Mouse (Mus musculus): Measurements from ENCODE around the gene Sos2. TPM values are rescaled to one million over a fixed set of nuclear protein-coding genes. Genes with fewer than 3 reads are reported as not detected.
"Not testable (repeated sequence)": the region's sequence is repeated elsewhere in the genome, so short reads cannot be mapped to it uniquely, and the experiment has no call there.

Sos2 gene
- polyA plus RNA-seq, 2 experiments from 2014 or later: 13.7 to 16.9 TPM

GRCm38 (mm10) chr12:69674576-69675537 lies 6.8 kb downstream of the Sos2 start:
- no peak for ATAC-seq

GRCm38 (mm10) chr12:69674176-69674575 lies 7.5 kb downstream of the Sos2 start:
- ATAC-seq: no peak

DNA sequence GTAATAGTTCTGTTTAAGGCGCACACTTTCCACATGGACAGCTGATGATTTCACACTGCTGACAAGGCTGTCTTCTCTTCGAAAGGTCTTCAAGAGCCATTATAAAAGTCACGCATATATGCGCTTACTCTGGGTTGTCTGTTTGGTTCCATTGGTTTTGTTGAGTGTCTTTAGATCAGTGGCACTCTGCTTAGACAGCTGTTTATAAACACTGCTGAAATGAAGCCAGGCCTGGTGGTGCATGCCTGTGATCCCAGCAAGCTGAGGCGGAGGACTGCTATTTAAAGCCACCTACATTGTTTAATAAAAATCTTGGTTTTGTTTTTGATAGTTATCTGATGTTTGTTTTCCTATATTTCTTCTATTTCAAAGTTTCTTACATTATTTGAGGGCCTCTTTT lies 14.9 kb downstream of the Sos2 start:
- no peak for ATAC-seq

DNA sequence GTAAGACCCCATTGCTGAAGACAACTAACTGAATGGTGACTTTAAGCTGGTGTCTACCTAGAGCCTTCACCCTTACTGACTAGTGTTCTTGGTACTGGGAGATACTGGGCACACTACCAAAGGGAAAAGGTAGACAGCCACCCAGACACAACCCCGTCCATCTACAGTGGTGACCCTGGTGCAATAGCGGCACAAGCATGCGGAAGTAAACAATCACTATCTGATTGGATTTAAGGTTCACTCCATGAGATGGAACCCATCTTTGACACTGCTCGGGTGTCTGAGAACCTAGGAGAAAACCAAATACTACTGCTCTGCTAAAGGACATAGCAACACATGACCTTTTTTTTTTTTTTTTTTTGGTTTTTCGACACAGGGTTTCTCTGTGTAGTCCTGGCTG lies 20.0 kb downstream of the Sos2 start:
- ATAC-seq: no peak

GRCm38 (mm10) chr12:69653973-69654372 lies 27.7 kb downstream of the Sos2 start:
- peak; percentile 11 for ATAC-seq

GRCm38 (mm10) chr12:69649511-69649910 lies 32.1 kb downstream of the Sos2 start:
- ATAC-seq: no peak

- no peak for ATAC-seq
These were observed 35.6 kb downstream of the Sos2 start for GRCm38 (mm10) chr12:69645821-69646616.

GRCm38 (mm10) chr12:69644877-69645276 lies 36.8 kb downstream of the Sos2 start:
- ATAC-seq: no peak

DNA sequence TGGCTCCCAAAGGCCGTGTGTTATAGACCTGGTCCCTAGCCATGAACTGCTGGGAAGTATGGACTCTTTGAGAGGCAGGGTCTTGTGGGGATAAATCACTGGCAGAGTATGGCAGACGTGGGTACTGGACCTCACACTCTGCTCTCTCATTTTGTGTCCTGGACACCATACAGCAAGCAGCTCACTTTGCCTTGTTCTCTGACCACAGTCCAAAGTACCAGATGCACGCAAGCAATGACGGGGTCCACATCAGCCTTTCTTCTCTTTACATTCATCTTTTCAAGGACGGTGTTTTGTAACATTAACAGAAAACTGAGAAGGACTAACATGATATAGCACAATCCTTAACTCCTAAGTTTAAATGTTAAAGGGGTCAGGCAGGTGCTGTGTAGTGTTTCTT lies 38.8 kb downstream of the Sos2 start:
- ATAC-seq: no peak

DNA sequence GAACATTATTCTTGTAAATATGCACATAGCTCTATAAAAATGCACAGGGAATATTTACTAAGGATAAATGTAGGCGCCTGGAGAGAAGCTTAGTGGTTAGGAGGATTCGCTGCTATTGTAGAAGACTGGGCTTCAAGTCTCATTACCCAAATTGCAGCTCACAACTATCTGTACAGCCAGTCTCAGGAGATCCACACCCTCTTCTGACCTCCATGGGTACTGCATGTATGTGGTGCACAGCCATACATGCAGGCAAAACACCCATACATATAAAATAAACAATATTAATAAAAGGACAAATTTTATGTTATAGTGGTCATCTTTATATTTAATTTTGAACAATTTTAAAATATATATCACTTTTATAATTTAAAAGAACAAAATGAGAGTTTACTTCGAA lies 46.9 kb downstream of the Sos2 start:
- ATAC-seq: peak; percentile 62

DNA sequence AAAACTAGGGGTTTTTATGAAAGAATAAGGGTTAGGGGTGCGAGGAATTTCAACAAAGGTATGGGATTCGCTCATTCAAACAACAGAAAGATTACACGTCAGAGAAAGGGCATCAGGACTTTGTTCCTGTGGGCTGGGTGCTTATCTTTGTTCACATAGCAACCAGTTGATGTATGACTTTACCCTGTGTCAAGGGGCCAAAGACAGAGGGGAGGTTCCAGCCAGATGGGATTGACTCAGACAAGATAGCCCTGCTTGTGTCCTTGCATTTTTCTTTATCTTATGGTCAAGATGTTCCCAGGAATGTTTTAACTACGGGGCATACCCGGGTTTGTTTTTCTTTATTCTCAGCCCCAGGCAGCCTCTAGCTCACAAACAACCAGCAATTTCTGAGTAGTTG lies 63.1 kb downstream of the Sos2 start:
- not testable (repeated sequence) for ATAC-seq

- ATAC-seq: no peak
These were observed 77.3 kb downstream of the Sos2 start for GRCm38 (mm10) chr12:69604367-69604766.

- no peak for ATAC-seq
These were observed 84.2 kb downstream of the Sos2 start for GRCm38 (mm10) chr12:69597446-69597845.

- ATAC-seq: no peak
These were observed 88.5 kb downstream of the Sos2 start for GRCm38 (mm10) chr12:69593130-69593529.

DNA sequence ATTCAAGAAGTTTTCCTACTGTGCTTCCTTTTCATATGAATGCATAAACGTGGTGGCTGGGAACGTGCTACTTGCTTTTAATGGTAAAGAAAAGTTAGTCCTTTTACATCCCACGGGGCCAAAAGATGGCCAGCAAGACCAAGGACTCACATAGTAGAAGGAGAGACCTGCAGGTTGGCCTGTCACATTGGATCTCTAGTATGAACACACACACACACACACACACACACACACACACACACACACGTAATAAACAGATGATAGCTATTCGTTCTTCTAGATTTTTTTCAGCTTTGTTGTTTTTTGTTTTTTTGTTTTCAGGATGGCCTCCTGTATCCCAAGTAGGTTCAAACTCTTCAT lies 98.4 kb downstream of the Sos2 start:
- no peak for ATAC-seq

- ATAC-seq: peak; percentile 96
These were observed 98.9 kb downstream of the Sos2 start, which contains the start of gene Vcpkmt for GRCm38 (mm10) chr12:69582613-69583269. TSS of gene Vcpkmt (minus strand) at chr12:69583028.

GRCm38 (mm10) chr12:69582216-69582612 lies 99.4 kb downstream of the Sos2 start:
- peak; percentile 2 for ATAC-seq

DNA sequence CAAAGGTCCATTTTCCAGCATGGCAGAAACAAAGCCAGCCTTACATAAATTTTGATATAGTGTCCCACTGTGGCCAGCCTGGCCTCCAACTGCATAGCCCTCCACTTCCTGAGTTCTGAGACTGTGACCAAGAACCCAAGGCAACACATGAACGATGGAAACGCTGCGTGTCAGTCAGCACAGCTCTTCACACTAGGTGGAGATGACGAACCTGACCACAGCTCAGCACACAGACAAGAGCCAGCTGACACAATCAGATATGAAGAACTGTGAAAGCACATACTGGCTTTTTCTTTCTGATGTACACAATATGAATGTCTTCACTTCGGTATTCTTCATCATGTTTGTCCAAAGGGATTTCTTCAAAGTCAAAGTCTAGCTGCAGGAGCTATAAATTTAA lies 102.0 kb downstream of the Sos2 start:
- ATAC-seq: no peak

GRCm38 (mm10) chr12:69576120-69576627 lies 105.5 kb downstream of the Sos2 start:
- no peak for ATAC-seq

DNA sequence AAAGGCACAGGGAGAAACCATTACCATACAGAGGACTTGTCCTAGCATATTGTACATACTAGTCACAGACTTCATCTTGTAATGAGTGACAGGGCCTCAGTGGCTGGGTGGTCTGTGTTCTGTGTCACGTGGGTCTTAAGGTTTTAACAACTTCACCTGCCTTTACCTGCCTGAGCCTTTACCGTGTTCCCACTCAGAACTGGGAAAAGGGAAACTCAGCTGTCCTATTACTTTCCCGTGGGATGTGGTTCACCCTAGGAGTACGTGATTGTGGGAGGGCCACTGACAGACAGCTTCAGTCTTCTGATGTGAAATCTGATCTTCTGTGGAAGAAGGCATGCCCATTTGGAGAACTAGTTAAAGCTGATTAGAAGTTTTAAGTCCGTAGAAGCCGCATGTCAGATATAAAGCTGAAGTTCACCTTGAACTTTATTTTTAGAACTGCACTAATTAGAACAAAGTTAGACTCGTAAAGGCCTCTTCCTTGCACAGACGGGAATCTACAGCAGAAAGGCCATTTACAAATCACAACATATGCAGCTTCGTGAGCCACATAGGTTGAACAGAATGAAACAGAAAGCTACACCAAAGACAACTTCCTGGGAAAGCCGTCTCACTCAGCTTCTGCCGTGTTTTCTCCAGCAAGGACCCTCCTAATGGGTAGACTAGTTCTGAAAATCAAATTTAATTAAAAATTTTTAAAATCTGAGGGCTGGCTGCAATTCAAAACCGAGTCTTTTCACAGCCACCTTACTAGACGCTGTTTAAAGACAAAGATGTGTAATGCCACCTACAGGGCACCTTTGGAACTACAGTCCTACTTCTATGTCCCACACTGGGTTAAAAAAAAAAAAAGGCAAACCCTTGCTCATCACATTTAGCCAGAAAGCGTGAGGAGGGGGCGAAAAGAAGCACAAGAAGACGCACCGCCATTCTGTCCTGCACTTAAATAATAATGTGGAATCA lies 107.5 kb downstream of the Sos2 start:
- ATAC-seq: peak; percentile 90

- ATAC-seq: no peak
These were observed 108.4 kb downstream of the Sos2 start for GRCm38 (mm10) chr12:69573271-69573670.

DNA sequence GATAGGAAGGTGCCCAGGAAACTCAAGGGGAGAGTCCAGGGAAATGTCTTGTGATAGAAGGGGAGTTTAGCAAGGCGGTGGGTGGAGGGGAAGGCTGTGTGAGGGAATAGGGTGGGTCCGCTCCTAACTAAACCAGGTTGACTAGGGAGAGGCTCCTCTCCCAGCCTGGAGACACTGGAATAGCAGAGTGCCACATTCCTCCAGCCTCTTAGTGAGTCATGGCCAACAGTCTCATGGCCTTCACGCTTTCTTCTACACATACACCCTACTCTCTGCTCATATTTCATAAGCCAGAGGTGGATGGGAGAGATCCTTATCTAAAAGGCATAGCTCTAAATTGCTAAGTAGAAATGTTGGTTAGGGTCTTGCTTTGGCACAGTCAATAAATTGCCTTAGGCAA lies 111.7 kb downstream of the Sos2 start:
- ATAC-seq: no peak

All from CD4-positive, CD25-positive, alpha-beta regulatory T cell, adult 4 months (primary cell).